Mouse (Mus musculus) ovary, adult 18-20 months (tissue): ENCODE measurements around the gene Dnlz.

Source experiments
- DNase-seq: peaks from one replicate; pipeline ENCODE4 v3.0.0; 2022; ENCODE audit warnings: low spot score, mixed read lengths

The Dnlz gene

DNA sequence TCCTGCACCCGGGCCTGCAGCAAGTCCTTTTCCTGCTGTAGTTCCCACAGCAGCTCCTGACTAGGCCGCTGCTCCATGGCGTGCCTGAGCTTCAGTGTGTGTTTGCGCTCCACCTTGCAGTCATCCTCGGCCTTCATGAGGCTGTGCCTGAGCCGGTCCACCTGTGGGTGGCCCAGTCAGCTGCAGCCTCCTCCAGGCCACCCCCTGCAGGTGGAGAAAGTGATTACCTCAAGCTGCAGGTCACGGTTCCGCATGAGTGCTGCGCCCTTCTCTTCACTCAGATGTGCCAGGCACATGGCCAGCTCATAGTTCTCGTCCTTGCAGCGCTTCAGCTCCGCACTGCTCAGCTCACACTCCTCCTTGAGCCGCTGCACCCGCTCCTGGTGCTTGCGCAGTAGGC lies 5.6 kb upstream of the Dnlz start:
- DNase-seq: no peak

DNA sequence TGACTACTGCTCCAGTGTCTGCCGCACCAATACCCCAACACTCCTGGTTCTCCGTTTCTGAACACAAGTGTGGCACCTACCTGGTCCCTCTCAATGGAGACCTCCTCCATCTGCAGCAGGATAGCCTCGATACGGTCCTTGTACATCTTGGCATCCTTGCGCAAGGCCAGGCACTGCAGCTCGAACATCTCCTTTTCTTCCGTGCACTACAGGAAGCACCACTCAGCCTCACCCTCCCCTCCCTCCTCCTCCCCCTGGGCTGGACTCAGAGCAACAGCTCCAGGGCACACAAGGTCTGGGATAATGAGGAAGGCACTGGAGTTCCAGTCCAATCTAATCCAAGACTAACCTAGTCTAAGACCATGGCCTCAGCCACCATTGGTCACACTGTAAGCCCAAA lies 4.8 kb upstream of the Dnlz start:
- no peak for DNase-seq

DNA sequence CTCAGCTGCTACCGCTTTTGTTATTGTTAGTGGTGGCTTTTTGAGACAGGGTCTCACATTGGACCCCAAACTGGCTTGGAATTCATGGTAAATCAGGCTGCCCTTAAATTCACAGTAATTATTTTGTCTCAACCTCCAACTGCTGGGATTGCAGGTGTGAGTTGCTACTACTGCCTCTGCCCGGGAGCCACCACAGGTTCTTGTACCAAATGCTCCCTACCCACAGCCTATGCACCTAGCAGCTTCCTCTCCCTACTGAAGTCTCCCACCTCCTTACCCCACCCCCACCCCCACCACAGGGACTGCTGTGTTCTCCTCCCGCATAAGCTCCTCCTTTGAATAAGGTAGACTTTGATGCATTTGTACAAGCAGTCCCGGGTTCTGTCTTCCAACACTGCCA lies 4.3 kb upstream of the Dnlz start:
- no peak for DNase-seq

DNA sequence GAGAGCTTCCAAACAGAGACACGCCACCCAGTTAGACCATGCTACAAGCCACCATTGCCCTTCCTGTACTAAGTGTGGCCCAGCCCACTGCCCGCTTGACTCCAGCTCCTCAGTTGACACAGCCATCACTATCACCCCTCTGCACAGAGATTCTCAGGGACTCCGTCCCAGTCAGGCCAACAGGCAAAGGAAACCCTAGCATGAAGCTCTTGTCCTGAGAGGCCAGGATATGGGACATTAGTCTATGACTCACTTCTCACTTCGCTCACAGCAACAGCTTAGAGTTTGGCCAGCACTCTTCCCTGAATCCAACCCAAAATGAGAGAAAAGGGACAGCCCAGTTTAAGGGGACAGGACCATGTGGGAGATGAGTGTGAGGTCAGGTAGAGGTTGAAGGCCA lies 2.5 kb upstream of the Dnlz start:
- DNase-seq: no peak

DNA sequence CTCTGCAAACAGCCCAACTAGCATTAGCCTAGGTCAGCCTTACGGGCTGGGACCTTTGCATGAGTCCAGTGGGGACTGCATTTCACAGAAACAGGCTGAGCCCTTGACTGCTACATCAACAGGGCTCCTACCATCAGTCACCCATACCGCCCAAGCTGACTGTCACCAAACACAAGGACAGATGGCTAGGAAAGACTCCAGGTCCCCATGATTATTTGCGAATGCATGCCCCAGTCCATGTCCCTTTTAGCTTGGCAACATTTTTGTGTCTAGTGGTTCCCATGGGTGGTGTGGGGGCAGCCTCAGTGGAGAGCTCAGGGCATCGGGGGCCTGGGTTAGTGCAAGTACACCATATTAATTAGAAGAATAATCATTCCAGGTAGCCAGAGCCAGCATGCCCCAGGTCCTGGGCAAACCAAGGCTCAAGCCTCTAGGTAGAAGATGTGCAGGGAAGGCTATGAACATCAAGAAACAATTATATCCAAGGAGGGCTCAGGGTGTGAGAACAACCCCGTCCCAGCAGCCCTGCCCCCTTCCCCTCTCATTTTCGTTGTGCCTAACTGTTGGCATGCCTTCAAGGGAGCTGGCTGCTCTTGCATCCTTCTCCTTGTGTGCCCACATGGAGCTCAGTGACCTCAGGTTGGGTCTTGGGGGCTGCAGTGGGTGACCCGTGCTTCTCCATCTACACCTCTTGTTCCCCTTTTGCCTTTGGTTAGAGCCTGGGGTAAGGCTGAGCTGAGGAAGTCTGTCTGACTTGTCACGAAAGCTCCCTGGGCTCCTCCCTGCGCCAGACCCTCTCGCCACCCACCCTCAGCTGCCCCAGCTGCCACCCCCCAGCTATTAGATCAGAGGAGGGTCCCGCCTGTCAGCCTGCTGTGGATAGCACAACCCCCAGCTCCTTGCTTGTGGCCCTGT lies 1.4 kb upstream of the Dnlz start:
- no peak for DNase-seq

DNA sequence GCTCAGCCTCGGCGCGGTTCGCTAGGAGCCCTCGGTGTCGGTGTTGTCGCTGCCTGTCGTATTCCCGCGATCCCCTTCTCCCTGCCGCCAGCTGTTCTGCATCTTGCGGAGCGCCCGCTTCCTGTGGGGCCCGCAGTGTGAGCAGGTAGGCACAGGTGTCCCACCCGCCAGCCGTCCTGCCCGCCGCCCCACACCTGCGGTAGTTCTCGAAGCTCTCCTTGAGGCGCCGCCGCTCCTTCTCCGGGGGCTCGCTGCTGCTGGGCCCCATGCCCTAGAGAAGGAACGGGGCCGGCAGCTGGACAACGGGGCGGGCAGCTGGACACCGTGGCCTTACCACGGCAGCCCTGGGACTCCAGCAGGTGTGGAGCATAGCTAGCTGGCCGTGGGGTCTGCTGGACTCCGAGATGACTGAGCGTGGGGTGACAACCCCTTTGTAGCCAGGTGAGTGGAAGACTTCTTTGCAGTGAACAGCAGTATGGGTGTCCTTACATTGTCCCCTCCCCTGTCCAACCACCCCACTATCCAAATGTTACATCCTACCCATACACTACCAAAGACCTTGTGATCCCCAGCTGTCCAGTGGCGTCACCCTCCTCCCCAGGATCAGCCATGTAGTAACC lies 491 bp upstream of the Dnlz start:
- no peak for DNase-seq

DNA sequence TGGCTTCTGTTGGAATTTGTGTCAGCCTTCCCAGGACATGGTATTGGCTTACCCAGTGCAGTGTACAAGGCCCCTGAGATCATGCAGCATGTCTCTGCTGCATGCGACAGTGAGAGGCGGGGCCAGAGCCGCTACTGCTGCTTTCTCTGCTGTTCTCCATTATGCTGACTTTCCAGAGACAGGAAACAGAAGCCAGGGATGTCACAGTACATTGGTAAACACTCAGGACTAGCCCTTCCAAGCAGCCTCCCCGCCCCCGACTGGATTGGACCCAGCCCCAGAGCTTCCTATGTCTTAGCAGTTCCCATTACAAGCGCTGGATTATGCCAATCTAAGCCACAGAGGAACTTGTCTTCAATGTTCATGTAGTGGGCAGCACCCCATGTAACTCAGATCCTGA lies 3.7 kb downstream of the Dnlz start:
- DNase-seq: no peak

DNA sequence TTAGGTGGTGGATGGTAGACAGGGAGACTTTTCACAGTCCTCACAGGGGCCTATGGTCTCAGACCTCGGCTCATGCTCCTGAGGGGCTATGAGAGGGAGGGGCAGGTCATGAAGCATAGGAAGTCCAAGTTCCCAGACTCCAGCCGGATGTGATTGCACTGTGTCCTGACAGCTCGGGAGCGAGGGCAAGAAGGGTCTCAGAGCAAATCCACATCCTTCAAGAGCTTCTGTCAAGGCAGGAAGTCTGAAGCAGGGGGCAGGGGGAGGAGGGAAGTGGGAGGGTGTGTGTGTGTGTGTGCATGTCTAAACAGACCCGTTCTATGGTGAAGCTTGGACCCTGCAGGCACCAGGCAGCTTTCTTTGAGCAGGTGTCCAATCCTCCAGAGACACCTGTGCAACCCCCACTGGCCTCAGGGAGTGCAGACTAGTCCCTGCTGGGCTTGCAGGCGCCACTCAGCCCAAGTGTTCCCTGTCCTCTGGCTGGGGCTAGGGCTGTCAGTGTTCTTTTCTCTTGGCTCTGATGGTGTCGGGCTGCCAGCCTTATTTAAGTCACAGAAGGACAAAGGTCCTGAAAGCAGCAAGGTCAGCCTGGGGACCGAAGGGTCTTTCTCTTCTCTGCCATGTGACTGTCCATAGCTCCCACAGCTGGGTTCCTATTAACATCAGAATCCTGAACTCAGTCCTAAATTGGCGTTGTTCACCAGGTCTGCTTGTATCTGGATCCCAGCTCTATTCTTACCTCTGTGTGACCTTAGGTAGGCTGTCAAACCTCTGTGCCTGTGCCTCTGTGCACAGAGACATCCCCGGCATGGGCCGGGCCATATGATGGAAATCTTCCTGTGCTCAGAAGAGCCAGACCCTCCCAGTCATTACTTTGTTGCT lies 9.1 kb downstream of the Dnlz start:
- DNase-seq: no peak

DNA sequence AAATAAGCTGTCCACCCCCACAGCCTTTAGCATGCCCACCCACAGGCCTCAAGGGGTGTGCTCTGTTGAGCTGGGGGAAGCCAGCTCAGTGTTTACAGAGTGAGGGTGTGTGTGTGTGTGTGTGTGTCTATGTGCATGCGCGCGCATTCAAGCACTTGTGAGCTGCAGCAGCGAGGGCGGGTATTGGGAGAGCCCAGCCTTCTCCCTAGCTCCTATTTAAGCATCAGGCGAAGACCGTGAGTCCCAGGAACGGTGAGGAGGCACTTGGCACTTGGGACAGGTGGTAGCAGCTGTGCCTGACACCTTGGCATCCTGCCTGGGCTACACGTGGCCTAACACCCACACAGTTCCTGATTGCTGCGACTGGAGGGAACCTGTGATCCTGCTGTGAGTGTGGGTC lies 9.9 kb downstream of the Dnlz start:
- no peak for DNase-seq

DNA sequence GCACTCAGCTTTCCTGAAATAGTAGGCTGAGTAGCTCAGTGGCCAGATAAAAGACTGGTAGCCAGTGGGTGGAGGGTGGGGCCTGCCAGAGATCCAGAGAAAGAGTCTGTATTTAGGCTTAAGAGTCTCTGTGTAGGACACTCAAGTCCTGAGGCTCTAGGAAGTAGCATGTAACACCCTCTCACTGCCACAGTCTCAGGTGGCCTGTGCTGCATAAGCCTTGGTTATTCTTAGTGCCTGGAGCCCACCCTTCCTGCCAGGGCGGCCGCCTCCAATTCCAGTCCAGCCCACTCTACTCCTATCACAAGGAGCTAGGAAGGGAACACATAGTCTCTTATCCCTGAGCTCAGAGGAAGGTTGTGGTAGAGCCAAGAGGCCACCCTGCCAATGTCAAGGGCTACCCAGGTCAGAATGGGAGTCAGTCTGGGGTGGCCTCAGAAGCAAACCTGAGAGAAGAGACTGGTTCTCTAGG lies 10.4 kb downstream of the Dnlz start:
- no peak for DNase-seq

DNA sequence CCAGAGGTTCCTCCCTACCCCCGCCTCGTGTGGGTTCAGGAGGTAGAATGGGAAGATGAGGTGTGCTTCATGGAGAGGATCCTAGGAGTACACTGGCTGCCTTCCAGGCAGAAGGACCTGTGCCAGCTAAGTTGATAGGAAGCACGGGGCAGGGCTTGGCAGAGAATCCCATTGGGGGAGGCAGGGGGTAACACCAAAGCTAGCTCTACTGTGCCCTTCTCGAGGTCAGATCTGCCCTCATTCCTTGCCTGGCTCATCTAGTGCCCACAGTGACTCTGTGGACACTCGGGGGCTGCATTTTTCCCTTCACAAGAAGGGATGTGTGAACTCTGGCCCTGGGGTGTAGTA lies 12.7 kb downstream of the Dnlz start:
- peak; percentile 71 for DNase-seq

DNA sequence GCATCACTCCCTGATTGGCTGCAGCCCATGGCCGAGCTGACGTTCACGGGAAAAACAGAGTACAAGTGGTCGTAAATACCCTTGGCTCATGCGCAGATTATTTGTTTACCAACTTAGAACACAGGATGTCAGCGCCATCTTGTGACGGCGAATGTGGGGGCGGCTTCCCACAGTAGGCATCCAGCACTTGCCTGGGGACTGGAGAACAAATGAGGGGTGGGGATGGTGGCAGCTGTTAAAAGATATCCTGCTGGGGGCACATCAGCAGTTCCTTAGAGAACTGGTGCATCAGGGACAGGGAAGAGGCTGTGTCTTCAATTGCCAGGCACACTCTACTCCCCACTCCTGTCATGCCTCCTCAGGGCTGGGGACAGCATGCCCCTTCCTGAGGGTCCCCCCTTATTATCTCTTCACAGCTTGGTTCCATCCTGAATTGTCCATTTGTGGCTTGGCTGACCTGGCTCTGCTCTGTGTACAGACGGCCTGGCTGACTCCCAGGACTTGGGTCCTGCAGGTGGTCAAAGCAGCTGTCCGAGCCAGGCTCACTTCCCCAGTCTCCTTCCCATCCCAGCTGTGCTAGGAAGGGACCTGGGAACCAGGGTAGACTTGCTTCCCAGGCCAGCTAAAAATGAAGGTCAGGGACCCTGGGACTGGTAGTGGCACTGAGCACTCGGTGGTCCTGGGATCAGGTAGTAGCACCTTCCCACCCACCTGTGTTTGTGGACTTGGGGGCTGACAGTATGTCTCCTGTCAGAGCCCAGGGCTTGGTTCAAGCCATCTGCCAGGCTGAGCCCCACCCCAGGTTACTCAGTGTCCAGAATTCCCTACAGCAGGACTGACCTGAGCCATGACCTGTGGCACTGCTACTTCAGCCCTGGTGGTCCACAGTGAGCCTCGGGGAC lies 13.4 kb downstream of the Dnlz start:
- DNase-seq: no peak

DNA sequence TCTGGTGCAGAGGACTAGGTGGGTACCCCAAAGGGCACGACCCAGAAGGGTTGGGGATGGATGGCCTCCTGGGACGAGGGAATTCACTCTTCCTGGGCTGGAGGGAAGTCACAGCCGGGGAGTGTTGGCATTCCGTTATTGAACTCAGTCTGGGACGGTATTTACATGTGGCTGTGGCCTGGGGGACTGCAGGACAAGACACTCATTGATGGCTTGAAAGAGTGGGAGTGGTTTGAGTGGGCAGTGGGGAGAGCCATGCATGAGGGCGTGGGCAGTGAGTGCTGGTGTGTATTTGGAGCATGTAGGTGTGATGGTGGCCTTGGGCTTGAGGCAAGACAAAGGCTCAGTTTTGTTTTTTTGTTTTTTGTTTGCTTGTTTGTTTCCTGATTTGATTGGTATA lies 21.2 kb downstream of the Dnlz start:
- no peak for DNase-seq

DNA sequence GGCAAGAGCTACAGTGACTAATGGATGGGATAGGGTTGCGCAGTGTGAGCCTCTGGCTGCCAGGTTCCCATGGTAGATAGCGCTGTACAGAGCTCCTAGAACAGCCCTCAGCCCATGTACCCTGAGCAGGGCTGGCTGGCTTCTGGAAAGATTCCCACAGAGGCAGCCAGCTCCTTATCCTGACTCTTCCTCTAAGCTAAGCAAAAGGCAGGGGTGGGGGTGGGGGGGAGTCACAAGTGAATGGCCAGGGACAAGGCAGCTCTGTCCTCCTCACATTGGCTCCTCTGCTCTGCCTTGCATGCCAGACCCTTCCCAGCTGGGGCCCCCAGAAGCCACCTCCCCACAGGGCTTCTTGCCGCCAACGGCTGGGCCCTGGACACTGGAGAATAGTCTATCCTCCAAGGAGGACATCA lies 21.8 kb downstream of the Dnlz start:
- DNase-seq: no peak

DNA sequence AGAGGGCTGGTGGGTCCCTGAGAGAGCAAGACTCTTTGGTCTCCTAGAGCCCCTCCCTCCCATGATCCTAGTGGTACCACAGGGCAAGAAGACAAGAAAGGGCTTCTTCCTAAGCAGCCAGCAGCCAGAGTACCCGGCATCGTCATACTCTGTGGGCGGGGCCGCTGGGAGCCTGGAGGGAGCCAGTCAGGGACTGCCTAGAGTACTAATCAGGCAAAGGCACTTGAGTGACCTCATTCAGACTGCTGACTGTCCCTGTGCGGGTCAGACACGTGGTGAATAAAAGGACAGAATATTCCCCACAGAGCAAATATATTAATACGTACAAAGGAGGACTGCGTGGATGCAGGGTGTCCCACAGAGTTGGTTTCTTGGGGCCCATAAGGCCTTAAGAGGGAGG lies 22.5 kb downstream of the Dnlz start:
- no peak for DNase-seq

DNA sequence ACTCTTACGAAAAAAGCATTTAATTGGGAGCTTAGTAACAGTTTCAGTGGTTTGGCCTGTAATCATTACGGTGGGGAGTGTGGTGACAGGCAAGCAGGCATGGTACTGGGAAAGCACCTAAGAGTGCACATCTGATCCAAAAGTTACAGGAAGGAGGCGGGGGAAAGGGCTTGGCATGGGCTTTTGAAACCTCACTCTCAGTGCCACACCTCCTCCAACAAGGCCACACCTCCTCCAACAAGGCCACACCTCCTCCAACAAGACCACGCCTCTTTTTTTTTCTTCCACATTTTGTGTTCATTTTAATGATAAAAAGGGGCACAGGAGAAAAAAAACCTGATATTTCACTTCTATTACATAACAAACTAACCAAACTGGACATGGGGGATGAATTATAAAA lies 24.1 kb downstream of the Dnlz start:
- no peak for DNase-seq

DNA sequence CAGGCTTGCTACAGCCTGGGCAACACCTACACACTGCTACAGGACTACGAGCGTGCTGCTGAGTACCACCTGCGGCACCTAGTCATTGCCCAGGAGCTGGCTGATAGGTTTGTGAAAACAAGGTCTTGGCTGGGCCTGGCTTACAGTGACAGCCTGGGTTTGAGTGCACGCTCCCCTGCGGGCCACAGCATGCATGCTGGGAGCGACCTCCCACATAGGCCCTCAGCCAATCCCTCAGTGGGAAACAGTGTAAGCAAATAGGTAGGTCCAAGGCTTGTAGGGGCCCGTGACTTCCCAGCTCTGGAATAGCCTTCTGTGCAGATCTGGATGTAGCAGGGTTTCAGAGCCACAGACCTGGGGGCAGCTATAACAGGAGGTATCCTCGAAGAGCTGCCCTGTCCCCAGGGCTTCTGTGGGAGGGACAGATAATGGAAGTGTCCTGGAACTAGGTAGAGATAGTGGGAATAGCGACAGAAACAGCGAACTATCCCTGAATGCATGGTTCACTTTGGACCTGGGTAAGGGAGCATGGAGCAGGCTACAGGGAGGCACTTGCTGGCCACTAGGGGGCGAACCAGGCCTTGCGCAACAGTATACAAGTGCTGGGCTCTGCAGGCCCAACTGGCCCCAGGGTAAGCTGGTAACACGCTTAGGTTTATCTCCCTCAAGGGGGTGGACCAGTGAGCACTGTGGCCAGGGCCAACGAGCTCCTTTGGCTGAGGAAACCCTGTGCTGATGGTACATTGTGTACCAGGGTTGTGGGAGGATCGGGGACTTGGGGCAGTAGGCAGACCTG lies 26.3 kb downstream of the Dnlz start:
- no peak for DNase-seq

DNA sequence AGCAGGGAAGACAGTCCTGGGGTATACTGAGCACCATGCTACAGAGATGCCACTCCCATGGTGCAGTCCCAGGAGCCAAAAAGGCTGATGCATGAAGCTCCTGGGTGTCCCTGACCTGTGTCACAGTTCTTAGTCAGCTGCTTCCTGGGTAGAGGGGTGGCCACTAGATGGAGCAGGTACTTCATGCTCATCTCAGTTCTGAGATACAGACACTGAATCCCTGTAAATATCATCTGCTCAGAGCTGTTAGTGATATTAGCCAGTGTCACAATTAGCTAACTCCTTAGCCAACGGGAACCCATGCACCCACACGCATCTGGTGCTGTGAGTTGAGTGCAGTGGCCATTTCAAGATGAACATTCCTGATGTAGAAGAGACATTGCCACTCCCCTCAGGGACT lies 27.0 kb downstream of the Dnlz start:
- DNase-seq: no peak

DNA sequence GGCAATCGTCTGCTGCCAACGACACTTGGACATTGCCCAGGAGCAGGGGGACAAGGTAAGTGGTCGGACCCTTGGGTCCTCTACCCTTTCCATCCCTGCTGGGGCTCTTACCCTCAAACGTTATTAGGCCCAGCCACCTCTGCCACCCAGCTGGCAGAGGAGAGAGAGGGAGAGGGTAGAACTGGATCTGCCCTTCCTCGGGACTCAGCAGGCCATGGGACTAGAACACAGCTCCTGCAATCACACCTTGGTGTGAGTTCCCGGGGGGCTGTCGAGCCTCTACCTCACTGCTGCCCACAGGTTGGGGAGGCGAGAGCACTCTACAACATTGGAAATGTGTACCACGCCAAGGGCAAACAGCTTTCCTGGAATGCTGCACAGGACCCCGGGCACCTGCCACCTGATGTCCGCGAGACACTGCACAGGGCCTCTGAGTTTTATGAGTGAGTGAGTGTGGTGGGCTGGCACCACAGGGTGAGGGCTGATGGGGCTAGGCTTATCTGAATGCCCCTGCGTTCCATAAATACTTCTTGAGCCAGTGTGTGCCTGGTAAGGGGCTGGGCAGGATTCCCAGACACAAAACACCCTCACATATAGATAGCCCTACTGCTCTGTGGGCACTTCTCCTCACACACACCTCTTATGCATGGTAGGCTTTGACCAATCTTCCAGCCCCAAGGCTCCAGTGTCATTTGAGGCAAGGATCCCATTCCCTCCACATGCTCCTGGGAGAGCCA lies 28.2 kb downstream of the Dnlz start:
- no peak for DNase-seq
